Mouse (Mus musculus): Measurements from ENCODE around the gene Lmo7. TPM values are rescaled to one million over a fixed set of nuclear protein-coding genes. Genes with fewer than 3 reads are reported as not detected.
A peak's percentile ranks its signal among the peaks of the same experiment; 100 is the strongest.

Gene Lmo7
- total RNA-seq (2021), result 100 to 1,000 TPM; 396 to 411 TPM

DNA sequence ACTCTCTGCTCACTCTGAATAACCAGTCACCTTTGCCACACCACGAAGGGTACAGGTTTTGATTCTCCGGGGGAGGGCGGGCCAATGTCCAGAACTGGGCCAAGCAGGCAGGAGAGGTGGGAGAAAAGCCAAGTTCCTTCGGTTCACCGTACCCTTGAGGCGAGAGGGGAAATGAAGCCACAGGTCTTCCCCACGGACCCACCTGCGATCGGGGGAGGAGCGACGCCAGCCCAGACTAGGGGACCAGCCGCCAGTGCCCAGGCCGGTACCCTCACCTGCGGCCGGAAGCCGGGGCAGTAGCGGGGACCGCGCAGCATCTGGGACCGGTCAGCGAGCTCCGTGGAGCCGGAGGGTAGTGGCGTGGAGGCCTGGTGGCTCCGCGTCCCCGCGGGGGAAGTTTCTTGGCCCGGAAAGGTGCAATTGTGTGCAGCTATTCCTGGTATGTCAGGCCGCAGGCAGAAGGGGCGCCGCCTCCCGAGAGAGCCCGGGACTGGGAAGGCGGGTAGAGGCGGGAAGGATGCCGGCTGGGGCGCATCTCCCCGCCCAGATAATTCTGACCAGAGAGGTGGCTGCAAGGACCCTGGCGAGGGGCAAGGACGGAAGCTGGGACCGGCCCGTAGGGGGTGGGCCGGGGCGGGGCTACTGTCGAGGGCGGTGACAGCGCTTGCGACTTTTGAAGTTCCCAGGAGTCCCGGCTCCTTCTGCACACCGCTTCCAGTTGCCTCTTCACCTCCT lies at the start of gene Lmo7, which contains the start of gene Gm9922:
Lmo7 (plus strand) TSS at position 721 of the 735 bp plus-strand sequence.
Gm9922 (minus strand) TSS at position 578 of the 735 bp plus-strand sequence.
- intact Hi-C loops (cut with DNase I), result no loop called here
- peak; percentile 71 for DNase-seq (ENCODE audit: low spot score)

DNA sequence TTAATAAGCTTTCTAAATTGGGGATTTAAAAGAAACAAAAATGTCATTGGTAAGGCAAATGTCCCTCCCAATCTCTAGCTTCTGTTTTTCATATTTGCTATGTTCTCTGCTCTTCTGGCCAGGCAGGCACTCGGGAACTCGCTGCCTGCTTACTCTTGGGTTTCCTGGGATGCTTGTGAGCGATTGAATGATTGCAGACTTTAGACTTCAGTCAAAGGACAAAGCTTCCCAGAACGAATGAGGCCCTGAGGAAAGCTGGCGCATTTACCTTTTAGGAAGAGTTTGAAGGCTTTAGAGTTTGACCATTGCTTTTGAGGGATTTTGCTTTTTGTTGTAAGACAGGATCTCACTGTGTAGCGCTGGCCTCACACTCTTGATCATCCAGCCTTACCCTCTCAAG lies 42.1 kb upstream of the Lmo7 start:
- intact Hi-C loops (cut with DNase I), result no loop called here
- DNase-seq (ENCODE audit: low spot score), result no peak

DNA sequence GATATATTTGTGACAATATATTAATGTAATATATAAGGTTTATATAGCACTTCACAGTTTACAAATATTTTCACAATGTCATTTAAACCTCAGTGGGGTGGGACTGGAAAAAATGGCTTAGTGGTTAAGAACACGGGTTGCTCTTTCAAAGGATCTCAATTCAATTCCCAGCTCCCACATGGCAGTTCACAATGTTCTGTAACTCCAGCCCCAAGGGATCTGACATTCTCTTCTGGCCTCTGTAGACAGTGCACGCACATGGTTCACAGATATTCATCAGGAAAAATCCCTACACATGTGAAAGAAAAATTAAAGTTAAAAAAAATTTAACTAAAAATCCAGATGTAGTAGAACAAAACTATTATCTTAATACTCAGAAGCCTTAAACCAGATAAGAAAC lies 41.4 kb upstream of the Lmo7 start:
- DNase-seq (ENCODE audit: low spot score), result no peak

DNA sequence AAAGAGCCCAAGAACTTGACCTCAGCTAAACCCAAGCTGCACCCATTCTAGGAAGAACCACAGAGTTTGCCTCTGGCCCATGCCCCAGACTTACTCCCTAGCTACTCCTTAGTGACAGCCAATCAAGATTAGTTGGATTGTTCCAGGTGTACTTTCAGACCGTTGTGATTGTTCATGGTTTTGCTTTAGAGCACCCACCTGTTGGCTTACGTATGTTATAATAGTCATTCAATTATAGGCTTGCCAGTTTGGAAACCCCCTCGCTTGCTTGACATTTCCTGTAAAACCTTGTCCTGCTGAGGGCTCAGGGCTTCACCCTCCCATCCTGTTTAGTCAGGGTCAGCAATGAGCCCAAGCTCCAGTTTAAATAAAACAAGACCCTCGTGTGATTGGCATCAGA lies 25.3 kb upstream of the Lmo7 start:
- no peak for DNase-seq (ENCODE audit: low spot score)
- intact Hi-C loops (cut with DNase I), result no loop called here

More for the DNA sequence above, 41.4 kb upstream of the Lmo7 start:
- intact Hi-C loops (cut with DNase I), result no loop called here

DNA sequence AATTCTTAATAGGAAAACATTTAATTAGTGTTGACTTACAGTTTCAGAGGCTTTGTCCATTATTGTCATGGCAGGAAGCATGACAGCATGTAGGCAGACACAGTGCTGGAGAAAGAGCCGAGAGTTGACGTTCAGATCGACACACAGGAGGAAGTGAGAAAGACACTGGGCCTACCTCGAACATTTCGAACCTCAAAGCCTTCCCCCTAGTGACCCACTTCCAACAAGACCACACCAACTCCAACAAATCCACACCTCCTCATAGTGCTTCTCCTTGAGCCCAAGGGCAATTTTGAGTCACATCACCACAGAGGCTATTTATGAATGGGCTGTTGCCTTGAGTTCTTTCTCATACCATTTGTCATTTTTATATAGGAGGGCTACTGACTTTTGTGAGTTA lies 22.7 kb upstream of the Lmo7 start:
- intact Hi-C loops (cut with DNase I), result no loop called here

DNA sequence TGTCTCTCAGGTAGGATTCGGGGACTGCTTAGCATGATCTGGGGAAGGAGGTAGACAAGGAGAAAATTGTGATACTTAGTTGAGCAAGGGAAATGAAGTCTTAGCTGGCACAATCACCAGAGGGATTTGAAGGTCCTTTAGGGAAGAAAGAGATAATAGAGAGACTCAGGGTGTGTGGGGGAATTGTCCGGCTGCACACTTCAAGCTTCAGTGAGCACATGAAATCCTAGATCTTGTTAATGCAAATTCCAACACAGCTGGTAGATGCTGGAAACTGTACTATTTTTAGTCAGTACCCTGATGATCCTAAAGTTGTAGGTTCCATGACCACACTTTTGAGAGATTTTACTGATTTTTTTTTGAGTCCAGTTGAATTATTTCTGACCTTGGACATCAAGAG lies 15.3 kb upstream of the Lmo7 start:
- DNase-seq (ENCODE audit: low spot score), result no peak
- intact Hi-C loops (cut with DNase I), result no loop called here

More for the DNA sequence above, 22.7 kb upstream of the Lmo7 start:
- DNase-seq (ENCODE audit: low spot score), result no peak

DNA sequence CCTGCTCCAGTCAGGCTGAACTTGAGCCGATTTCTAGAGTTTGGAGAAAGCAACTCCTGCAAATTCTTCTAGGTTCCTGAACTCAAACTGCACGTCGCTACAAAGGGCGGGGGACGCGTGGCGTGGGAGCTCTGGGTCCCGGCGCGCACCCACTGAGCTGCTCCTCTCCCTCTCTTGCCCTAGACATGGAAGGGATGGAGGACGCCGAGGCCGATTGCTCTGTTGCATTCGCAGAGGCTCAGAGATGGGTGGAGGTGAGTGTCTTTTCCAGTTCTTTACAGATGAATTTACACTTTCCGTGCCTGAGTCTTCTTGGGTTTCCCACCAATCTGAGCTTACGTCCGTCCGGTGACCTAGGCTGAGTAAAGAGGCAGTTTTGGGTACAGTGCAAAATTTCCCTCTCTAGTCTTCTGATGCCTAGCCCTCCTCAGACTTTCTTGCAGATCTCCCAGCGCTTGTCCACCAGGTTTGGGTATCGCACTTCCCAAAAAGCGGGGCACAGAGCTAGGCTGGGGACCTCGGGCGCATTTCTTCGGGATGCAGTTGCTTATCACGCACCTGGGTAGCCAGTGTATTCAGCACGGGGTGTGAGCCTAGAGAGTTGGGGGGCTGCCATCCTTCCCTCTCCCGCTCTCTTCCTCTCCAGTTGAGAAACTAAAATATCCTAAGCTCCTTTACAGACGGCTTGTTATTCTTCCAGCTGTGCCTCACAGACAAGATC lies 375 bp downstream of the Lmo7 start:
- no peak for DNase-seq (ENCODE audit: low spot score)
- intact Hi-C loops (cut with DNase I), result no loop called here

DNA sequence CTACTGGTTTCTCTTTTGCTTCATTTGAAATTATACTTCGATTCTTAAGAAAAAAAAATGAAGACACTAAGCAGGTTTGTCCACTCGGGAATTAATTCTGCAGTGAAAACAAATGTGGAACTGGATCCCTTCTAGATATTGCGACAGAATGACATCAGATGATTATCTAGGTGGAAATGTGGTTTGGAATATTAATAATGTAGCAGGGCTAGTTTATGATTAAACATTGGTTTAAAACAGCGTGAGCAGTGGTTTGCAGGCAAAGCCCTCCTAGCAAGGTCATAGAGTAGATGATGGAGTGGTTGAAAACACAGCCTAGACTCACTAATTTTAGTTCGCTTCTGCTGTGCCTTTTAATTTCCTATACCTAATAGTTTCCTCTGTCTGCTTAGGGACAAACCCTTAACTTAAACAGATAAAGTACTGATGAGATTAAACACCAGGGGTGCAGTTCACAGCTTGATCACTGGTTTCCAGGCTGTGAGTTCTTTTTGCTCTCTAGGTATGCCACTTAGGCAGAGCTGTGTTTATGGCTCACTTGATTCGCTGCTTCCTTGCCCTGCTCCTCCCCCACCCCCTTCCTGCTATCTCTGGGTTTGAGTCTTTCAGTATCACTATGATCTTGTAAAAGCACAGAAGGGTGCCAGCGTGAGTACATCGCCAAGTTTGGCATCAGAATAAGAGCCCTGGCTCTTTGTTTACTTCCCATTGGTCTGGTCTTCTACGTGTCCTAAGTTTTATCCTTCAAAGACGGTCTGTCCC lies 4.0 kb downstream of the Lmo7 start:
- intact Hi-C loops (cut with DNase I), result no loop called here

DNA sequence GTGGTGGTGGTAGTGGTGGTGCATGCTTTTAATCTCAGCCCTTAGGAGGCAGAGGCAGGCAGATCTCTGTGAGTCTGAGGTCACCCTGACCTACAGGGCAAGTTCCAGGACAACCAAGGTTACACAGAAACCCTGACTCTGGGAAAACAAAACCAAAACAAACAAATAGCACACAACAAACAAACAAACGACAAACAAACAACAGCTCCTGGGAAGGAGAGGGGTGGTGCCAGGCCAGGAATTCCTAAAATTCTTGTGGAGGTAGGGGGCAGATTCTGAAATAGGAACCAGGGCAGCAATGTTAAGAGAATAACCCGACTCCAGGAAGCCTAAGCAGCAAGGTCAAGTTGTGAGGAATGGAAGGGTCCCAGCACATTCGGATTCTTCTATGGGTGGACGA lies 7.7 kb downstream of the Lmo7 start:
- intact Hi-C loops (cut with DNase I), result no loop called here
- DNase-seq (ENCODE audit: low spot score), result no peak

More for the DNA sequence above, 4.0 kb downstream of the Lmo7 start:
- DNase-seq (ENCODE audit: low spot score), result no peak

DNA sequence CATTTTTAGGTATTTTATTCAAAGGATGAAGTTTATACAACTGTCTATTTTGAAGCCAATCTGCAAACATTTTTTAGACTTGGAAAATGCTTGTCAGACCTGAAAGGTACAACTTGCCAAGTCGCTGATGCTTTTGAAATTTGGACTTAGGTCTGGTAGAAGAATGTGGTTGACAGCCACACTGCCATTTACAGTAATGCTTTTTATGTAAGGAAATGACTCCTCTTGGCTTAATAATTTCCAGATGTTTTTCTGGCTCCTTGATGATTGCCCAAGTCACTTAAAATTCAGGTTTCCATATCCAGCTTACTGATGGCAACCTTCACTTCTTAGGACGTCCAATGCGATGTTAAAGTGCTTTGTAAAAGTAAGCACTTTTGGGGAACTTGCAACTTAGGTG lies 16.9 kb downstream of the Lmo7 start:
- intact Hi-C loops (cut with DNase I), result no loop called here
- no peak for DNase-seq (ENCODE audit: low spot score)

DNA sequence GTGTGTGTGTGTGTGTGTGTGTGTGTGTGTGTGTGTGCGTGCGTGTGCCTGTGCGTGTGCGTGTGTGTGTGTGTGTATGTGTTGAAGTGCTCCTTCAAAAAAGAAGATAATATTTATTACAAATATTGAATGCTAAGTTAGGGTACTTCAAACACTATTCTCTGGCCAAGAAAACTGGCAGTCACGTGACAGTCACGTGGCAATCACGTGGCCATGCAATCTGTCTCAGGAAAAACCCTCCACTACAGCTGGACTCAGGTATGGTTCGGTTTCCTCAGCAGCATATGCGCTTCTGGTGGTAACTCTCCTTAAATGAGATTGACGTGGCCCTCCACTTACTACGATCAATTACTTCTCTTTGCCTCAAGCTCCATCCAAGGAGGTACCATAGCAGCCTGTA lies 18.1 kb downstream of the Lmo7 start:
- no peak for DNase-seq (ENCODE audit: low spot score)
- intact Hi-C loops (cut with DNase I), result no loop called here

DNA sequence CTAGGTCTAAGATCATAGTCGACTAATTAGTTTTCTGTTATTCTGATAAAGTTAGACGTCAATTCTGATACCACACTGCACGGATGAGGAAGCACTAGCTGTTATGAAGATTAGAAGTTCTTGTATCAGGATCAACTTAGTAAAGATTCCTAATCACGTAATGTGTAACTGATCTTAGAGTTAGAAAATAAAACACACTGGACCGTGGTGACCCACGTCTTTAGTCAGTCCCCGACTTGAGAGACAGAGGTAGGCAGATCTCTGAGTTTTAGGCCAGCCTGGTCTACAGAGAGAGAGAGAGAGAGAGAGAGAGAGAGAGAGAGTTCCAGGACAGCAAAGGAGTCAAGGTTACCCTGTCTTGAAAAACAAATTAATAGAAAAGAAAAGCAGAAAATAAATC lies 18.7 kb downstream of the Lmo7 start:
- intact Hi-C loops (cut with DNase I), result no loop called here
- DNase-seq (ENCODE audit: low spot score), result no peak

DNA sequence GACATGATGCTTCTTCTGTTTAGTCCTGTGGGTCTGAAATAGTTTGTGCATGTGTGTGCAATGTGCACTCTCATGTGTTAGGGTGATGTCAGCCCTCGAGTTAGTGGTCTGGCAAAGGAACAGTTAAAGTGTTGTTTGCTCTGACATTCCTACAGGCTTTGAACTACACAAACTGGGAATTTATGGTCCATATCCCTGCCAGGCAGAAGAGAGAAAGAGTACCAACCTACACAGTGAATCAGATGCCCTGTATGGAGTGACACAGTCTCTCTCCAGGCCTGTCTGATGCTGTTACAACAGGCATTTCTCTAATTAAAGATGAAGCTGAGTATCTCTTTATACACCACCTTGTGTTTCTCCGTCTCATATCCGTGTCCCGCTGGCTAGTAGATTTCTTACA lies 21.2 kb downstream of the Lmo7 start:
- intact Hi-C loops (cut with DNase I), result no loop called here
- DNase-seq (ENCODE audit: low spot score), result no peak

DNA sequence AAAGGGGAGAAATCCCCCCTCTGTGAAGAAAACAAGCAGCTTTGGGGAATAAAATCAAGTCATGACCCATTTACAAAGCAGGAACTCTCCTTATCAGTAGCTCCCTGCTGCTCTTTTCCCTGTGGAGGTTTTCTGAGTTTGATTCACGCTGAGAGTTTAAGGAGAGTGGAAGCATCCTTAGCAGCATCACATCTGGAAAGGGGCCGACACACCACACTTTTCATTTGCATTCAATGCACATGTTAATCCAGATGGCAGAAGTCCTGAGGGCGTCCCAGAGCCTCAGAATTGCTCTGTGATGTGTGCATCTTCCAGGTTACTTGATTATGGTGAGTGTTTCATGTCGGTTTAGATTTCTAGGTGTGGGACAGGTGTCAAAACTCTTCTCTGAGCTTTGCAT lies 25.7 kb downstream of the Lmo7 start:
- intact Hi-C loops (cut with DNase I), result no loop called here
- DNase-seq (ENCODE audit: low spot score), result no peak

DNA sequence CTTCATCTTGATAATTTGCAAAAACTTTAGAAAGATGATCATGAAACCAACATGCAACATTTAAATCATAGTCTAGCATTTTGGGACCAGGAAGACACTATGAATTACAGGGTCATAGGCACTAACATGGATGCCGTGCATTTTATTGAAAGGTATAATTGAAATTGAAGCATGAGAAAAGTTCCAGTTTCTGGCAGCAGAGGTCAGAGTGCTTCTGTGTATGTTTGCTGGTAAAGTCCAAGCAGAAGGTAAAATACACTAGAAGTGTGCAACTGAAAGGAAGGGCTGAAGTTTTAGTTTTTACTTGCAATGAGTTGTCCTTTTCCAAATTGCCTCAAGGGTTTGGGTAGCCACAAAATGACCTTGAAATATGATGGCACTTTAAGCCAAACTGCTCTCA lies 32.5 kb downstream of the Lmo7 start:
- intact Hi-C loops (cut with DNase I), result no loop called here
- no peak for DNase-seq (ENCODE audit: low spot score)

DNA sequence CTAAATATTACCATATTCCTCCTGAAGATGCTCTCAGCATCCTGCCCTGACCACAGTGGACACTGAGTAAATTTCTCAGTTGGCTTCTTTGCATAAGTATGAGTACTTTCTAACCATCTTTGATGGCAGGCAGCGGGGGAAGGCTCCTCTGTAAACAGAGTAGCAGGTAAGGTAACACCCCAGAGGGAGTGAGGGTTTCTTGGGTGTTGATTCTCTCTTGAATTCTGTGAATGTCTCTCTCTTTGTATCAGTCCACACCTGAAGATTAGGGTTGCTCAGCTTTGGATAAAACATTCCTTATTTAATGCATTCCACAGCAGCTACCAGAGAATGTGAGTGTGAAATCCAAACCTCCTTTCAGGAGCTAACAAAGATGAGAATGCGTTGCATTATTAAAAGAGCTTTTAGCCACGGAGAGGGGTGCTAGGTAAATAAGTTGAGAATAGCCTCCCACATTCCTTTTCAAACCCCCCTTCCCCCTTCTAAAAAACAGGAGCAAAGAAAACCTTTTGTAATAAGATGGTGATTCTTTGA lies 34.1 kb downstream of the Lmo7 start:
- no peak for DNase-seq (ENCODE audit: low spot score)
- intact Hi-C loops (cut with DNase I), result no loop called here

DNA sequence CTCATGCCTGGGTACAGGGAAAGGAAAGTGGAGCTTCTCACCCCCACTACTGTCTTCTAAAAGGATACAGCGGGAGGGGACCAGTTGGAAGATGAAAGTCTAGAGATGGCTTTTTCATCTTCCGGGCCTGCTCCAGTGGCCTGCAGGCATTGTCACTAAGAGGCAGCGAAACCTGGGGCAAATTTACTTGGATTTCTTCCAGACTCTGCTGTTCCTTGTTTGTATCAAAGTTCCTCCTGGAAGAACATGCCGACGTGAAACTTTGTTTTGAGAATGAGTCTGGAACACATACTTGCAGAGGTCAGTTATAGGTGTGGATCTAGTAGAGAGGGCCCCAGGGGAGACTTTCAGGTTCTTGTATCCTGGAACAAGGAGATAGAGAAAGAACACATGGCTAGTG lies 41.6 kb downstream of the Lmo7 start:
- intact Hi-C loops (cut with DNase I), result no loop called here
- no peak for DNase-seq (ENCODE audit: low spot score)

DNA sequence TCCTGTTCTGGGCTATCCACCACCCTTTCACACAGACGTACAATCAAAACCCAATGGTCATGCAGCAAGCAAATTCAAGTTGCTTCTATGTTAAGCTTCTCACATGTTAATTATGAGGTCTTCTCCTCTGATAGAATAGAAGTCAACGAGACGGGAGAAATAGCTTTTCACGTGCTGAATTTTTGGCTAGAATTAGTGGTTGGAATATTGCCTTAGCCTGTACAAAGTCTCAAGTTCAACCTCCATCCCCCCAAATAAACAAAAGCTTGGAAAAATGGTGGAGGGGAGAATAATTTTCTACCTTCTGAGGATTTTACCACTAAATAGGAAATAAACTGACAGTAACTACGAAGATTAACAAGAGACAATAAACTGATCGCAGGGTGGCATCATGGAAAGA lies 42.0 kb downstream of the Lmo7 start:
- intact Hi-C loops (cut with DNase I), result no loop called here
- no peak for DNase-seq (ENCODE audit: low spot score)

DNA sequence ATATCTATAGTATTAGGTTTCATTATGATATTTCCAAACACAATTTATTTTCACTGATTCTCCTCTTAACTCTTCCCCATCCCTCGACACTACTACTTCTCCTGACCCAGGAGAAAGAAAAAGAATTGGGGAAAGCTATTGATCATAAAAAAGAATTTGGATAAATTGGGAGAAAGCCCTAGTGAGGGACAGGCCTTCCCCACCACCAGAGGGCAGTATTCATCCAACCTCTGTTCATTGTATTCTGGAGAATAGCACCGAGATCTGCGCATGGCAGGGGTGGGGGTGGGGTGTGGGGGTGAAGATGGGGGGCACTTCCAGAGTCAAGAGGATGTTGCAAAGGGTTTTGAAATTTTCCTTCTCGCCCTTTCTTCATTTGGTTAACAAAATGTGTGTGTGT lies 44.9 kb downstream of the Lmo7 start:
- no peak for DNase-seq (ENCODE audit: low spot score)
- intact Hi-C loops (cut with DNase I), result no loop called here

DNA sequence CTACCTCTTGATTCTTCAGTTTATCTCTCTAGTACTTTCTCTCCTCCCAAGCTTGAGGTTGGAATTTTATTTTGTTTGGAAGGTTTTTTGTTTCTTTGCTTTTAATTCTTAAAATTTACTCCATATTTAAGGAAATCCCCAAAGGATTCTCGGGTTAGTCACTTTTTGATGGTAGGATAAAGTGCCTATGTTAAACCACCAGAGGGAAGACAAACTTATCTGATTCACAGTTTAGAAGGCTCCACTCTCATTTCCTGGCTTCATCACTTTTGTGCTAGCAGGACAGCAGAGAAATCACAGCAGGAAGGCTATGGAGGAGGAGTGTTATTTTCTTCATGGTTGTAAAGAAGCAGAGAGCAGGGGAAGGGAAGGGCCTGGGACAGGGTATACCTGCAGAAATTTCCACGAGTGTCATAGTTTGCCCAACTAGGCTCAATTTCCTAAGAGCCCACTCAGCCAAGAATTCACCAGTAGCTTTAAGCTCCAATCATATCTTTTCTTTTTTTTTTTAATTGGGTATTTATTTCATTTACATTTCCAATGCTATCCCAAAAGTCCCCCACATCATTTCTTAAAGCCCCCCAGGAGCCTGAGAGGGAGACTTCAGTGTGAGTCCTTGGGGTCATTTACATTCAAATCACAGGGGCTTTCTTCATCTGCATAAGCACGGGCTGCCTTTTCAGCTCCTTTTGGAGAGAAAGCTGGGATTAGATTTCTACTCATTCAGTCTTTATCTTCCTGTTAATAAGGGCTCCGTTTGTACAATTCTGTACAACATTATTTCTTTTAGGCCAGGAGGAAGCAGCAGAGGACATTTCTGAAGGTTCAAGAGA lies 46.8 kb downstream of the Lmo7 start:
- no peak for DNase-seq (ENCODE audit: low spot score)
- intact Hi-C loops (cut with DNase I), result no loop called here

All from heart, postnatal 25 days (tissue).